18 mouse cellular contexts compared by ENCODE assay signal in the genomic region with DNA sequence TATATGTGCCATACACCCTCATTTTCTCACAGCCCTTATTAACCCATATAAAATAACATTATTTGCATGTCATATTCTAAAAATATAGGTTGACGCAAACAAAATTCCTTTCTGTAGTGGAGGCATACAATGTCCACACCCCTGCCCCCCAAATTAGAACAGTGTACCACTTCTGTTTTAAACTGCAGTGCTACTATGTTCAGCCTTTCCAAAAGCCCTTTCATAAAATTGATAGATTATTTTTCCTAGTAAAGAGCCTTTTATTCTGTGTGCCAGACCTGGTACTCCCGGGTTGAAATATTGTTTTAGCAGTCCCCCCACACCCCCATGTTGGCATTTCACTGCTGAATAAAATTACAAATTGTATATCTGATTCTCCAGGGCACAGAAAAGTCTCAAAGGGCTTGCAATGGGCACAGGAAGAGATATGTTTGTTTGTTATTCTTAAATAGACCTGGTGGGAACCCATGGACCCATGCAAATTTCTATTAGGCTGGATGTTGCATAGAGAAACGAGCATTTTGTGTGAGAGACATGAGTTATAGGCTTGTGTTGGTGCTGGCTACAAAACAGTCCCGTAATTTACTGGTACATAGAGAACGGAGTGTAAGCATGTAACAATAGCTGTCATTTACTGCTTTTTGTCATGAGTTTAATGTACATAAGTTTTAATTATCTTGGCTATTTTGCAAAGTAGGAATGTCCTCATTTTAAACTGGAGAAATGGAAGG.
DNase-seq lines count a peak whose midpoint lies in the region; ATAC-seq lines count a peak whose summit lies in the region.
"Had no signal": no experiment of that assay in that cellular context is flagged by ENCODE, and none has a peak within 500 bp of the region (broad histone marks: within the 10 kb centered on the region; RNA-seq: fewer than 3 reads in every experiment).

No protein-coding gene starts in this region.

- ATAC-seq in embryonic facial prominence, embryonic 14.5 days (ENCODE audit: low read depth) = no peak
- peak; percentile 72 for ATAC-seq in neural tube, embryonic 12.5 days (ENCODE audit: low FRiP score, low read depth)
- ATAC-seq in neural tube, embryonic 15.5 days (ENCODE audit: low FRiP score) = no peak
- ATAC-seq: activated CD4-positive, CD25-positive, alpha-beta regulatory T cell, adult 4 months; CD4-positive, CD25-positive, alpha-beta regulatory T cell, adult 4 months; forebrain, postnatal 0 days; Patski had no signal

- WGBS in embryonic facial prominence, embryonic 14.5 days = 76% methylated on average over 5 of the region's 5 CpGs
- 88% methylated on average over 5 of the region's 5 CpGs for WGBS in embryonic facial prominence, embryonic 10.5 days
- WGBS in neural tube, embryonic 12.5 days = 31% methylated on average over 5 of the region's 5 CpGs
- 25% methylated on average over 5 of the region's 5 CpGs for WGBS in neural tube, embryonic 15.5 days

- DNase-seq in embryonic facial prominence, embryonic 14.5 days (ENCODE audit: low spot score) = peak; percentile 10
- no peak for DNase-seq in embryonic facial prominence, embryonic 10.5 days (ENCODE audit: low spot score)
- DNase-seq in heart, postnatal 4 days = no peak
- DNase-seq: B cell, adult 2 months; cerebellum, adult 11-12 months; cerebellum, adult 2 months; cerebellum, adult 9-10 months had no signal

- H3K9me3 ChIP-seq in embryonic facial prominence, embryonic 14.5 days (ENCODE audit: control insufficient read depth, low read length) = 0 out of 2 replicates have a peak, but pooled peaks cover 5% of the 10 kb centered on the region
- H3K9me3 ChIP-seq in embryonic facial prominence, embryonic 10.5 days = peaks cover 2% of the 10 kb centered on the region; the same call in 1 of the 2 replicates
- no peaks in the 10 kb centered on the region for H3K9me3 ChIP-seq in neural tube, embryonic 12.5 days
- H3K9me3 ChIP-seq in neural tube, embryonic 15.5 days (replicated peaks) = no peaks in the 10 kb centered on the region
- H3K9me3 ChIP-seq: embryonic facial prominence, embryonic 13.5 days; forebrain, embryonic 13.5 days; forebrain, embryonic 15.5 days had no signal

- no peak overlapping the region for H3K9ac ChIP-seq in embryonic facial prominence, embryonic 14.5 days (ENCODE audit: low read depth, low read length)
- no peak overlapping the region for H3K9ac ChIP-seq in neural tube, embryonic 12.5 days
- no peak overlapping the region for H3K9ac ChIP-seq in neural tube, embryonic 15.5 days (replicated peaks)
- H3K9ac ChIP-seq: embryonic facial prominence, embryonic 13.5 days; forebrain, embryonic 13.5 days; forebrain, embryonic 15.5 days; forebrain, postnatal 0 days had no signal

- no peaks in the 10 kb centered on the region for H3K4me1 ChIP-seq in embryonic facial prominence, embryonic 14.5 days (ENCODE audit: control insufficient read depth, insufficient read depth, low read length)
- H3K4me1 ChIP-seq in embryonic facial prominence, embryonic 10.5 days = 0 out of 2 replicates have a peak, but pooled peaks cover 2% of the 10 kb centered on the region
- no peaks in the 10 kb centered on the region for H3K4me1 ChIP-seq in neural tube, embryonic 12.5 days
- H3K4me1 ChIP-seq in neural tube, embryonic 15.5 days = peaks cover 2% of the 10 kb centered on the region; the same call in 1 of the 2 replicates
- H3K4me1 ChIP-seq: embryonic facial prominence, embryonic 13.5 days; forebrain, embryonic 13.5 days; forebrain, embryonic 15.5 days had no signal

- no peaks in the 10 kb centered on the region for H3K36me3 ChIP-seq in embryonic facial prominence, embryonic 14.5 days (ENCODE audit: control insufficient read depth, insufficient read depth, low read length)
- no peaks in the 10 kb centered on the region for H3K36me3 ChIP-seq in embryonic facial prominence, embryonic 10.5 days (replicated peaks)
- H3K36me3 ChIP-seq in neural tube, embryonic 12.5 days = no peaks in the 10 kb centered on the region
- no peaks in the 10 kb centered on the region for H3K36me3 ChIP-seq in neural tube, embryonic 15.5 days
- H3K36me3 ChIP-seq: embryonic facial prominence, embryonic 13.5 days; forebrain, embryonic 15.5 days; G1E had no signal

- no peaks in the 10 kb centered on the region for H3K27me3 ChIP-seq in embryonic facial prominence, embryonic 14.5 days (replicated peaks; ENCODE audit: control insufficient read depth, insufficient read depth, low read length)
- H3K27me3 ChIP-seq in embryonic facial prominence, embryonic 10.5 days (replicated peaks; ENCODE audit: low read depth, poor library complexity, severe bottlenecking) = peaks cover 6% of the 10 kb centered on the region
- no peaks in the 10 kb centered on the region for H3K27me3 ChIP-seq in neural tube, embryonic 12.5 days (replicated peaks)
- no peaks in the 10 kb centered on the region for H3K27me3 ChIP-seq in neural tube, embryonic 15.5 days (replicated peaks)
- H3K27me3 ChIP-seq: CH12.LX; embryonic facial prominence, embryonic 13.5 days; forebrain, embryonic 13.5 days; forebrain, embryonic 15.5 days; Patski had no signal

- H3K4me3 ChIP-seq in embryonic facial prominence, embryonic 14.5 days (ENCODE audit: low read depth, low read length) = no peak overlapping the region
- H3K4me3 ChIP-seq in embryonic facial prominence, embryonic 10.5 days = no peak overlapping the region
- H3K4me3 ChIP-seq in neural tube, embryonic 12.5 days = no peak overlapping the region
- H3K4me3 ChIP-seq in neural tube, embryonic 15.5 days (replicated peaks) = no peak overlapping the region
- H3K4me3 ChIP-seq: embryonic facial prominence, embryonic 13.5 days; forebrain, embryonic 13.5 days; forebrain, embryonic 15.5 days had no signal

- no peak overlapping the region for H3K4me2 ChIP-seq in embryonic facial prominence, embryonic 14.5 days (ENCODE audit: low read depth, low read length)
- no peak overlapping the region for H3K4me2 ChIP-seq in neural tube, embryonic 12.5 days (replicated peaks)
- H3K4me2 ChIP-seq in neural tube, embryonic 15.5 days = no peak overlapping the region
- H3K4me2 ChIP-seq: embryonic facial prominence, embryonic 13.5 days; forebrain, embryonic 13.5 days; forebrain, embryonic 15.5 days had no signal

- H3K27ac ChIP-seq in embryonic facial prominence, embryonic 14.5 days (replicated peaks; ENCODE audit: low read depth, low read length) = no peak overlapping the region
- no peak overlapping the region for H3K27ac ChIP-seq in embryonic facial prominence, embryonic 10.5 days (replicated peaks)
- no peak overlapping the region for H3K27ac ChIP-seq in neural tube, embryonic 12.5 days
- H3K27ac ChIP-seq in neural tube, embryonic 15.5 days (replicated peaks) = no peak overlapping the region
- H3K27ac ChIP-seq: embryonic facial prominence, embryonic 13.5 days; forebrain, embryonic 13.5 days; forebrain, embryonic 15.5 days had no signal
